ENCODE assay signal across 8 mouse cellular contexts in the genomic region with DNA sequence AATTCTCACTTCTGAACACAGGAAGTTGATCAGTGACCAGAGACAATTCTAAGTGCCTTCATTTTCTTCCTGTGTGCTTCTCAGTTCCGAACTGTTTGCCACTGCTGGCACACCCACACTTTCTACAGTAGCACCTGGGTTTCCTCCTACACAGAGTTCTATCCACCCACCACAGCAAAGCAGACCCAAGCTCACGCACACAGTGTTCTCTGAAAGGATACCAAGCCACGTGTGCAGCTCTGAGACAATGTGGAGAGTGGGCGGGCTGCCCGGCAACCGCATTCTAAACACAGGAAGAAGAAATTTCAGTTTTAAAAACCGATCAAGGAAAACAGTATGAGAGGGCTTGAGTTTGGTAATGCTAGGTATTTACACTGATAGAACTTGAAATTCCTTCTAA.
DNase-seq lines count a peak whose midpoint lies in the region; ATAC-seq and TF ChIP-seq lines count a peak whose summit lies in the region.

No protein-coding gene starts in this region.

- TF ChIP-seq CTCF in lung, adult 2 months (IDR thresholded peaks at IDR 0.05; ENCODE audit: insufficient read depth, low read length), result no peak

- 27% methylated on average over 7 of the region's 7 CpGs for WGBS in lung, adult 2 months
- WGBS in hindbrain, embryonic 12.5 days, result 71% methylated on average over 7 of the region's 7 CpGs

- H3K4me3 ChIP-seq in lung, adult 2 months (replicated peaks; ENCODE audit: extremely low read depth, low read depth, low read length), result no peak overlapping the region
- H3K4me3 ChIP-seq in hindbrain, embryonic 12.5 days, result no peak overlapping the region

- H3K4me2 ChIP-seq in hindbrain, embryonic 12.5 days (replicated peaks), result no peak overlapping the region

- TF ChIP-seq POLR2A in lung, adult 2 months (IDR thresholded peaks at IDR 0.05; ENCODE audit: borderline replicate concordance, extremely low read depth, low read depth, low read length), result no peak

- H3K27me3 ChIP-seq in hindbrain, embryonic 12.5 days, result no peaks in the 10 kb centered on the region

- no peak overlapping the region for H3K27ac ChIP-seq in hindbrain, embryonic 12.5 days

- no peak overlapping the region for H3K9ac ChIP-seq in hindbrain, embryonic 12.5 days

- ATAC-seq in cerebellum, adult (ENCODE audit: insufficient number of reproducible peaks, low FRiP score, low TSS enrichment), result no peak
- ATAC-seq in hindbrain, embryonic 12.5 days (ENCODE audit: low FRiP score), result no peak

- peak; percentile 36 to 39 for DNase-seq in lung, adult 18-20 months
- DNase-seq in lung, adult 2 months, result no peak
- peak; percentile 91 to 97 for DNase-seq in layer of hippocampus, adult 18-20 months (ENCODE audit: low spot score in 2 of 2)
- peak; percentile 27 to 36 for DNase-seq in lung, postnatal 4 days
- DNase-seq in thymus, postnatal 36 days, result peak; percentile 45 to 59
- no peak for DNase-seq in kidney, postnatal 25 days

- H3K36me3 ChIP-seq in hindbrain, embryonic 12.5 days, result no peaks in the 10 kb centered on the region

- no peaks in the 10 kb centered on the region for H3K9me3 ChIP-seq in hindbrain, embryonic 12.5 days (replicated peaks)

- H3K4me1 ChIP-seq in lung, adult 2 months (ENCODE audit: control insufficient read depth, insufficient read depth, low read length), result peaks cover 8% of the 10 kb centered on the region
- 0 out of 2 replicates have a peak, but pooled peaks cover 3% of the 10 kb centered on the region for H3K4me1 ChIP-seq in hindbrain, embryonic 12.5 days

Comparison
In these comparisons a context has a peak if more than half of its experiments do, and no peak if none do; other contexts are left out.
1. DNase-seq: peak in lung, adult 18-20 months (2 of 2), layer of hippocampus, adult 18-20 months (2 of 2), lung, postnatal 4 days (2 of 2) and thymus, postnatal 36 days (2 of 2); none in lung, adult 2 months (single experiment) and kidney, postnatal 25 days (0 of 2).